Mouse (Mus musculus) megakaryocyte progenitor cell, adult 5-6 weeks (primary cell): ENCODE measurements around the gene Cep104. TPM values are rescaled to one million over a fixed set of nuclear protein-coding genes. Genes with fewer than 3 reads are reported as not detected.

Experiments
- ATAC-seq: replicated peaks from 2 replicates; pipeline ENCODE4 v1.8.0; 2016; ENCODE audit warnings: mild to moderate bottlenecking, moderate TSS enrichment, inconsistent platforms; ENCODE audit not compliant: poor library complexity
- total RNA-seq, 2 experiments: library from RNA; stranded (forward) in 1 of 2; stranded (reverse) in 1 of 2; fragments of 157-497, 149-512 nt in 1 of 2; fragments of 200-1000 nt in 1 of 2; gene quantifications; 2 replicates each; pipeline versions ENCODE4 v1.2.3 to v1.2.4; 2015 to 2017

Gene Cep104
- total RNA-seq, 2 experiments from 2014 or later = 4.7 to 7.4 TPM

- ATAC-seq = no peak
Observed at GRCm38 (mm10) chr4:154037123-154037522, 62.1 kb downstream of the Cep104 start.

GRCm38 (mm10) chr4:154042577-154042976 lies 67.6 kb downstream of the Cep104 start, which contains the start of gene Ccdc27:
Gene Ccdc27 (minus strand): TSS chr4:154042677.
- no peak for ATAC-seq

- ATAC-seq = no peak
Observed at GRCm38 (mm10) chr4:154045837-154046236, 70.8 kb downstream of the Cep104 start.

GRCm38 (mm10) chr4:154051401-154051800 lies 76.4 kb downstream of the Cep104 start:
- no peak for ATAC-seq

- ATAC-seq = peak; percentile 68
Observed at GRCm38 (mm10) chr4:154053065-154053464, 78.1 kb downstream of the Cep104 start.

GRCm38 (mm10) chr4:154055482-154055881 lies 80.5 kb downstream of the Cep104 start:
- no peak for ATAC-seq

- no peak for ATAC-seq
Observed at GRCm38 (mm10) chr4:154056046-154056445, 81.1 kb downstream of the Cep104 start.

GRCm38 (mm10) chr4:154056661-154057060 lies 81.7 kb downstream of the Cep104 start:
- no peak for ATAC-seq

GRCm38 (mm10) chr4:154057696-154058095 lies 82.7 kb downstream of the Cep104 start:
- ATAC-seq = no peak

Other genes with a start within 250 kb of the Cep104 start
- 50.8 and 61.9 TPM in 2 replicates for gene A430005L14Rik, start 18.0 kb upstream of the Cep104 start, total RNA-seq (2015)
- 48.3 and 55.0 TPM in 2 replicates for gene A430005L14Rik, start 18.0 kb upstream of the Cep104 start, total RNA-seq (2017)
- gene Dffb, start 68 bp upstream of the Cep104 start, total RNA-seq (2015) = 8.6 and 11.4 TPM in 2 replicates
- gene Dffb, start 68 bp upstream of the Cep104 start, total RNA-seq (2017) = 13.7 and 14.1 TPM in 2 replicates
- 11.1 and 11.3 TPM in 2 replicates for gene Lrrc47, start 36.5 kb downstream of the Cep104 start, total RNA-seq (2015)
- 25.5 and 49.3 TPM in 2 replicates for gene Lrrc47, start 36.5 kb downstream of the Cep104 start, total RNA-seq (2017)
- 8.2 and 13.6 TPM in 2 replicates for gene Smim1, start 51.0 kb downstream of the Cep104 start, total RNA-seq (2015)
- 2.6 and 4.6 TPM in 2 replicates for gene Smim1, start 51.0 kb downstream of the Cep104 start, total RNA-seq (2017)
- not detected in 2 replicates for gene Ccdc27, start 67.5 kb downstream of the Cep104 start, total RNA-seq (2015)
- not detected in 2 replicates for gene Ccdc27, start 67.5 kb downstream of the Cep104 start, total RNA-seq (2017)
- gene Trp73, start 165.0 kb downstream of the Cep104 start, total RNA-seq (2015) = not detected in 2 replicates
- gene Trp73, start 165.0 kb downstream of the Cep104 start, total RNA-seq (2017) = not detected in 2 replicates
- 9.9 and 11.9 TPM in 2 replicates for gene Wrap73, start 167.2 kb downstream of the Cep104 start, total RNA-seq (2015)
- 9.1 and 13.0 TPM in 2 replicates for gene Wrap73, start 167.2 kb downstream of the Cep104 start, total RNA-seq (2017)
- gene Tprgl, start 185.5 kb downstream of the Cep104 start, total RNA-seq (2015) = 41.9 and 43.8 TPM in 2 replicates
- gene Tprgl, start 185.5 kb downstream of the Cep104 start, total RNA-seq (2017) = 22.9 and 32.9 TPM in 2 replicates
- gene Megf6, start 195.5 kb downstream of the Cep104 start, total RNA-seq (2015) = not detected in 2 replicates
- 0.12 and 0.17 TPM in 2 replicates for gene Megf6, start 195.5 kb downstream of the Cep104 start, total RNA-seq (2017)